Mouse (Mus musculus): ENCODE measurements around the gene Nfrkb.

Gene Nfrkb

GRCm38 (mm10) chr9:31385947-31386354 lies at the start of gene Nfrkb:
Nfrkb (plus strand) TSS chr9:31386192.
- peak; percentile 97 for DNase-seq (ENCODE audit: low read depth)

- DNase-seq (ENCODE audit: low read depth) = no peak
Observed at GRCm38 (mm10) chr9:31344289-31344831, 41.6 kb upstream of the Nfrkb start.

GRCm38 (mm10) chr9:31346575-31347080 lies 39.4 kb upstream of the Nfrkb start:
- DNase-seq (ENCODE audit: low read depth) = no peak

- DNase-seq (ENCODE audit: low read depth) = no peak
Observed at GRCm38 (mm10) chr9:31348458-31348857, 37.5 kb upstream of the Nfrkb start.

- DNase-seq (ENCODE audit: low read depth) = peak; percentile 76
Observed at GRCm38 (mm10) chr9:31348915-31349314, 37.1 kb upstream of the Nfrkb start.

GRCm38 (mm10) chr9:31352716-31353115 lies 33.3 kb upstream of the Nfrkb start:
- DNase-seq (ENCODE audit: low read depth) = no peak

DNA sequence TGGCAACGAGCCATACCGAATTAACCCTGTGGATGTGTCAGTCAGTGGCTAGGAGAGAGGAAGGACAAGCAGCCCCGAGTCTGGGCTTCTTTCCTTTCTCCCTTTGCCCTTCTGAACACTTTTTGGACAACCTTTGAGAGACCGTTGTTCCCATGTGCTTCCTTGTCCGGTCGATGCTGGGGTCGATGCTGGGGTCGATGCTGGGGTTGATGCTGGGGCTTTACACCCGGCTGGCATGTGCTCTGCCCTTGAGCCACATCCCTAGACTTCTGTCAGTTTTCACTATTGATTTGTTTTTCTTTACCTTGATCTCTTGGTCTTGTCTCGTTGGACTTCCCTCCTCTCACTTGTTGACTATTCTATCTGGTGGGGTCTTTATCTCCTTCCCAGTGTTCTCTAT lies 32.5 kb upstream of the Nfrkb start:
- DNase-seq (ENCODE audit: low read depth) = no peak

DNA sequence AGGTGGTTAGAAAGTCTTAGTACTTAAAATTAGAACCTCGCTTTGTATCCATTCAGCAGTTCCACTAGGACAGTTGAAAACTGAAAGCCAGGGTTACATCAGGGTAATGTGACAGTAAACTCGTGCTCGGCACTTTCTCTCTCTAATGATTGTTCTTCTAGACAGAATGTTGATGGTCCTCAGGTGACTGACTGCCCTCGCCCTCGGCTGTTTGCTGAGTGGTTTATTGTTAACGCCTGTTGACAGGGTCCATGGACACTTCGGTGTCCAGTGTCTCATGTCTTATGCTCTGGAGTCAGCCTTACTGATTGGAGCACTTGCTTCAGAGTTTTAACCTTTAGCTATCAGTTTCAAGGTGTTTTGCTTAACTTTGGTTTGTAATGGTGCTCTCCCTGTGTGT lies 31.9 kb upstream of the Nfrkb start:
- no peak for DNase-seq (ENCODE audit: low read depth)

- DNase-seq (ENCODE audit: low read depth) = no peak
Observed at GRCm38 (mm10) chr9:31363698-31364609, 22.0 kb upstream of the Nfrkb start.

DNA sequence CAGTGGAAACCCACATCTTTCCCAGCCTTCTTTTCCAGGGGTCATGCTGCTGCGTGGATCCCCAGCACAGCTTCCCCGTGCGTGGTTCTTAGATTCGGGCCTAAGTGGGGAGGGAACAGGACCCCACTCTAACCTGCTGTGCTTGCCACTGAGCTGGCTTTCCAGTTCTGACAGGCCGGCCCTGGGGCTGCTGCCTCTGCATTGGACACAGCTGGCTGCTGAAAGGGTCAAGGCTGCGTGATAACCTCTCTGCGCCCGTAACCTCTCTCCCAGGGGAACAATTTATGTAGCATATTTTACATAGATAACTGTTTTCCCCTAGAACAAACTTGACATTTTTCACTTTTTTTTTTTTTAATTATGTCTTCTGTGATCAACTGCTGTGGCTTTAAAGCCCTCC lies 20.9 kb upstream of the Nfrkb start:
- DNase-seq (ENCODE audit: low read depth) = no peak

GRCm38 (mm10) chr9:31371740-31372139 lies 14.3 kb upstream of the Nfrkb start:
- no peak for DNase-seq (ENCODE audit: low read depth)

GRCm38 (mm10) chr9:31376661-31377060 lies 9.3 kb upstream of the Nfrkb start:
- DNase-seq (ENCODE audit: low read depth) = no peak

GRCm38 (mm10) chr9:31384786-31385499 lies 1.0 kb upstream of the Nfrkb start:
- no peak for DNase-seq (ENCODE audit: low read depth)

- DNase-seq (ENCODE audit: low read depth) = peak; percentile 37
Observed at GRCm38 (mm10) chr9:31385500-31385869, 507 bp upstream of the Nfrkb start.

- DNase-seq (ENCODE audit: low read depth) = no peak
Observed at GRCm38 (mm10) chr9:31386368-31387180, 582 bp downstream of the Nfrkb start.

DNA sequence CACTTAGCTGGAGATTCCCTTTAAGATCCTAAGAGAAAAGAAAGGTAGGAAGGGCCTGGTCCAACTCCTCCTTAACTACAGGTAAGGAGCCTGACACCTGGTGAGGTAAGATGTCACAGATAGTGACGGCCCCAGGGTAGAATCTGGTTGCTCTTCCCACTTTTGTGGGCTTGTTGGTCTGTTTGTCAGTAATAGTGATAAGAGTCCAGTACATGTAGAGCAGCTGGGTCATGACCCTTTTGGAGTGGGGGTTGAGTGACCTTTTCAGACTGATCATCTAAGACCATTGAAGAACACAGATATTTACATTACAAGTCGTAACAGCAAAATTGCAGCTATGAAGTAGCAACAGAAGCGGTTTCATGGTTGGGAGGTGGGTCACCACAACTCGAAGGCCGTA lies 1.2 kb downstream of the Nfrkb start:
- no peak for DNase-seq (ENCODE audit: low read depth)

DNA sequence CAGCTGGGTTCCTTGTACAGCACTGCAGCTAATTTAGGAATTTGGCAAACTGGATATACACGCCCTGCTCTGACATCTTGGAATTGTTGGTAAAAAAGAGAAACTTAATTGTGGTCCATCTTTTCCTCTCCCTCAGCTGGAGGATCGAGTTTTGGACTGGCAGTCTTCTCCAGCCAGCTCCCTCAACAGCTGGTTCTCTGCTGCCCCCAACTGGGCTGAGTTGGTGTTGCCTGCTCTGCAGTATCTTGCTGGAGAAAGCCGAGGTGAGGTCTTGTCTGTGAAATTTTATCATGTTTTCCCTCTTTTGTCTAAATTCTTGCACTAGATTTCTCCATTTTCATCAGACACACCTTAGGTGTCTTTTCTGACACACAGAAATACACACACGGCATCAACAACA lies 14.4 kb downstream of the Nfrkb start:
- DNase-seq (ENCODE audit: low read depth) = peak; percentile 72

DNA sequence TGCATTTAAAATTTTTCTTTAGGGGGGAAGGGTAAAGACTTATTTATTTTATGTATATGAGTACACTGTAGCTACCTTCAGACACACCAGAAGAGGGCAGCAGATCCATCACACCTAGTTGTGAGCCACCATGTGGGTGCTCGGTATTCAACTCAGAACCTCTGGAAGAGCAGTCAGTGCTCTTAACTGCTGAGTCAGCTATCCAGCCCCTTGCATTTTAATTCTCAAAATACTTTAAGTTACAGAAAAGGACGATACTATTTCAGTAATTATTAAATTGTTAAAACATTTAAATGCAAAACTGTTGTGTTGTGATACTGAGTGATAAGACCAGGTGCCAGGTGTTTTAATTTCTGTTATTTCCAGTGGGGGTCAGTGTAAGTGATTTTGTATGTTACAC lies 18.3 kb downstream of the Nfrkb start:
- DNase-seq (ENCODE audit: low read depth) = no peak

DNA sequence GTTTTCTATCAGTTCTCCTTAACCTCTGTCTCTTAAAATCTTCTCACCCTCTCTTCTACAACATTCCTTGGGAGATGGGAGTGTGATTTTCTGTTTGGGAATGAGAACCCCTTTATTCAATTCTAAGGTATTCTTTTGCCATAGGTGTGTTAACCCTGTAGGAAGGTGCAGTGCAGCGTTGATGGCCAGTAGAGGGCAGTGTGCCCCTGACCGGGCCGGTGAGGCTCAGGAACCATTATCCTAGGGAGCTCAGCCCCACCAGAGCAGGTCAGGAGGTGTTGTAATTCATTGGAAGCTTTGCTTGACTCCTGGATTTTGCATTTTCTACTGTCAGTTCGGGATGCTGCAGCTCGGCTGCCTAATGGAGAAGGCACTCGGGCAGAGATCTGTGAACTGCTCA lies 19.2 kb downstream of the Nfrkb start:
- DNase-seq (ENCODE audit: low read depth) = peak; percentile 33

DNA sequence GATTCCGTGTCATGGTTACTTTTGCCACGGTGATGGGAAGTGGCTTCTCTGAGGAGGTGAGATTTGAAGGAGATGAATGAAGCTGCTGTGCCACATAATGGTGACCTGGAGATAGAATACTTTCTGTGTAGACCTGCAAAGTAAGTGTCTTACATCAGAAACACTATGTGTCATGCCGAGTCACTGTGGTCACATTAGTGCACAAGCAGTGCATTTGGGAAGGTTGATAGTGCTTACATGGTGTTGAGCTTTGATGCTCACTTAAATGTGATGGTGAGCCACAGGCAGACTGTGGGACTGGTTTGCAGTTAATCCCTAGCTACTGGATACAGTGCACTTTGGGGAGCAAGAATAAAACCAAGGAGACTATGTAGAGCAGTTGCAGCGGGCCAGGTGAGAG lies 26.2 kb downstream of the Nfrkb start:
- no peak for DNase-seq (ENCODE audit: low read depth)

DNA sequence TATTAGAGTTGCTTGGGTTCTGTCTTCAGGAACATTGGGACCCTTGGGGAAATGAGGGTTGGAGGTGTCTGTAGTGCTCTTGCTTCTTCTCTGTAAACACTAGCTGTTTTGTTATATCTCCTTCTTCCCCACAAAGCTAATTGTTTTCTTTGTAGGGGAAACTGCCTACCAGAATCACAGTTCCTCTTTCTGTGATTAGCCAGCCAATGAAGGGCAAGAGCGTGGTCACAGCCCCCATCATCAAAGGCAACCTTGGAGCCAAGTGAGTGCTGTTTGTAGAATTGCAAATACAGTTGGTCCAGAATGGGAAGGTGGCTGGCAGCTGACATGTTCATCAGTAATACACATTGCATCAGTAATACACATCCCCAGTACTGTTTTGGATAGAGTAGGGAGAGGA lies 32.8 kb downstream of the Nfrkb start:
- no peak for DNase-seq (ENCODE audit: low read depth)

DNA sequence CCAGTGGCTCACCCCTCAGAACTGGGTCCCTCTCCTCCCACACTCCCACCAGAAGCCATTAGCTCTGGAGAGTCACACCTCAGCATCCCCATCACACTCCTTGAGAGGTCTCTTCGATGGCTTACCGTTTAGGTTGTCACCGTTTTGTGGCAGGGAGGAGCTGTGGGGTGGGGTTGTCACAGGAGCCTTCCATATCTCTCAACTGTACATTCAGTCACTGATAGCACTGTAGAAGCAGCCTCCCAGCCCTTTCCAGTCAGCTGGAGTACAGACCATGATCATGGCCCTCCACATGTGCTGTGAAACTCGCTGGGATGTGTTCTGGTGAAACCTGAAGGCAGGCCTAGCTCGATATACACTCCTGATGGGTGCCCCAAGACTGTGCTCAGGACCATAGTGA lies 36.2 kb downstream of the Nfrkb start:
- DNase-seq (ENCODE audit: low read depth) = no peak

All from naive thymus-derived CD4-positive, alpha-beta T cell, adult 2 months (primary cell).